Mouse (Mus musculus): ENCODE results near the gene Fyn. TPM values are rescaled to one million over a fixed set of nuclear protein-coding genes. Genes with fewer than 3 reads are reported as not detected.
A peak's percentile ranks its signal among the peaks of the same experiment; 100 is the strongest.

Fyn gene
- polyA plus RNA-seq, 1 experiment from 2014 or later = 18.0 TPM

- Histone ChIP-seq H3K27me3 (replicated peaks) (no peaks in the 10 kb centered on the region), H3K4me3 (no peak overlapping the region), H3K36me3 (no peaks in the 10 kb centered on the region), H3K4me1 (replicated peaks) (peaks cover 50% of the 10 kb centered on the region), H3K9ac (no peak overlapping the region), H3K4me2 (no peak overlapping the region), H3K27ac (ENCODE audit: poor library complexity, severe bottlenecking) (no peak overlapping the region), H3K9me3 (replicated peaks) (no peaks in the 10 kb centered on the region)
- ATAC-seq (ENCODE audit: insufficient number of reproducible peaks, low FRiP score) = no peak
- WGBS = 46% methylated on average over 18 of the region's 18 CpGs
These were observed 44.4 kb downstream of the Fyn start for GRCm38 (mm10) chr10:39412826-39413620.

GRCm38 (mm10) chr10:39414068-39414467 lies 45.4 kb downstream of the Fyn start:
- H3K36me3 ChIP-seq = no peaks in the 10 kb centered on the region
- no peaks in the 10 kb centered on the region for H3K9me3 ChIP-seq (replicated peaks)
- no peak overlapping the region for H3K4me2 ChIP-seq
- no peaks in the 10 kb centered on the region for H3K27me3 ChIP-seq (replicated peaks)
- H3K9ac ChIP-seq = no peak overlapping the region
- 100% methylated on average over 1 of the region's 1 CpGs for WGBS
- no peak overlapping the region for H3K27ac ChIP-seq (ENCODE audit: poor library complexity, severe bottlenecking)
- H3K4me1 ChIP-seq (replicated peaks) = peaks cover 54% of the 10 kb centered on the region
- no peak overlapping the region for H3K4me3 ChIP-seq
- ATAC-seq (ENCODE audit: insufficient number of reproducible peaks, low FRiP score) = no peak

GRCm38 (mm10) chr10:39415586-39415985 lies 46.9 kb downstream of the Fyn start:
- H3K4me2 ChIP-seq = no peak overlapping the region
- no peak overlapping the region for H3K27ac ChIP-seq (ENCODE audit: poor library complexity, severe bottlenecking)
- H3K9me3 ChIP-seq (replicated peaks) = no peaks in the 10 kb centered on the region
- H3K27me3 ChIP-seq (replicated peaks) = no peaks in the 10 kb centered on the region
- no peak overlapping the region for H3K4me3 ChIP-seq
- no peak for ATAC-seq (ENCODE audit: insufficient number of reproducible peaks, low FRiP score)
- H3K9ac ChIP-seq = no peak overlapping the region
- H3K4me1 ChIP-seq (replicated peaks) = peaks cover 51% of the 10 kb centered on the region
- WGBS = 47% methylated on average over 2 of the region's 2 CpGs
- no peaks in the 10 kb centered on the region for H3K36me3 ChIP-seq

- WGBS = 55% methylated on average over 5 of the region's 5 CpGs
- Histone ChIP-seq H3K9ac (no peak overlapping the region), H3K4me1 (replicated peaks) (peaks cover 49% of the 10 kb centered on the region), H3K27me3 (replicated peaks) (no peaks in the 10 kb centered on the region), H3K36me3 (no peaks in the 10 kb centered on the region), H3K4me2 (no peak overlapping the region), H3K27ac (ENCODE audit: poor library complexity, severe bottlenecking) (peak overlapping the region; percentile 2; the same call in 1 of the 2 replicates), H3K4me3 (no peak overlapping the region), H3K9me3 (replicated peaks) (no peaks in the 10 kb centered on the region)
- peak; percentile 36; the same call in 1 of the 2 replicates for ATAC-seq (ENCODE audit: insufficient number of reproducible peaks, low FRiP score)
These were observed 49.0 kb downstream of the Fyn start for GRCm38 (mm10) chr10:39417611-39418010.

- Histone ChIP-seq H3K4me1 (replicated peaks) (peaks cover 42% of the 10 kb centered on the region), H3K27ac (ENCODE audit: poor library complexity, severe bottlenecking) (peak overlapping the region; percentile 56; the same call in 1 of the 2 replicates), H3K36me3 (no peaks in the 10 kb centered on the region), H3K9me3 (replicated peaks) (no peaks in the 10 kb centered on the region), H3K4me2 (no peak overlapping the region), H3K9ac (no peak overlapping the region), H3K4me3 (no peak overlapping the region), H3K27me3 (replicated peaks) (no peaks in the 10 kb centered on the region)
- 62% methylated on average over 7 of the region's 7 CpGs for WGBS
- ATAC-seq (ENCODE audit: insufficient number of reproducible peaks, low FRiP score) = no peak
These were observed 49.7 kb downstream of the Fyn start for GRCm38 (mm10) chr10:39418395-39418794.

GRCm38 (mm10) chr10:39420842-39421617 lies 52.4 kb downstream of the Fyn start:
- Histone ChIP-seq H3K4me3 (no peak overlapping the region), H3K27ac (ENCODE audit: poor library complexity, severe bottlenecking) (no peak overlapping the region; the same call in 1 of the 2 replicates), H3K4me2 (no peak overlapping the region), H3K9ac (no peak overlapping the region), H3K4me1 (replicated peaks) (peaks cover 36% of the 10 kb centered on the region), H3K27me3 (replicated peaks) (no peaks in the 10 kb centered on the region), H3K36me3 (0 out of 2 replicates have a peak, but pooled peaks cover 6% of the 10 kb centered on the region), H3K9me3 (replicated peaks) (no peaks in the 10 kb centered on the region)
- WGBS = 70% methylated on average over 9 of the region's 9 CpGs
- no peak for ATAC-seq (ENCODE audit: insufficient number of reproducible peaks, low FRiP score)

GRCm38 (mm10) chr10:39421772-39422171 lies 53.1 kb downstream of the Fyn start:
- no peak for ATAC-seq (ENCODE audit: insufficient number of reproducible peaks, low FRiP score)
- Histone ChIP-seq H3K9ac (no peak overlapping the region), H3K4me1 (replicated peaks) (peaks cover 32% of the 10 kb centered on the region), H3K36me3 (0 out of 2 replicates have a peak, but pooled peaks cover 6% of the 10 kb centered on the region), H3K27me3 (replicated peaks) (no peaks in the 10 kb centered on the region), H3K27ac (ENCODE audit: poor library complexity, severe bottlenecking) (no peak overlapping the region), H3K4me2 (no peak overlapping the region), H3K9me3 (replicated peaks) (no peaks in the 10 kb centered on the region), H3K4me3 (no peak overlapping the region)
- WGBS = 86% methylated on average over 9 of the region's 9 CpGs

- H3K36me3 ChIP-seq = 0 out of 2 replicates have a peak, but pooled peaks cover 6% of the 10 kb centered on the region
- no peak overlapping the region for H3K4me2 ChIP-seq
- H3K9me3 ChIP-seq (replicated peaks) = no peaks in the 10 kb centered on the region
- no peak overlapping the region for H3K9ac ChIP-seq
- 88% methylated on average over 3 of the region's 3 CpGs for WGBS
- H3K27ac ChIP-seq (ENCODE audit: poor library complexity, severe bottlenecking) = no peak overlapping the region
- H3K27me3 ChIP-seq (replicated peaks) = no peaks in the 10 kb centered on the region
- peaks cover 25% of the 10 kb centered on the region for H3K4me1 ChIP-seq (replicated peaks)
- H3K4me3 ChIP-seq = no peak overlapping the region
- ATAC-seq (ENCODE audit: insufficient number of reproducible peaks, low FRiP score) = no peak
These were observed 56.0 kb downstream of the Fyn start for GRCm38 (mm10) chr10:39424643-39425042.

- H3K4me3 ChIP-seq = no peak overlapping the region
- no peaks in the 10 kb centered on the region for H3K9me3 ChIP-seq (replicated peaks)
- no peak for ATAC-seq (ENCODE audit: insufficient number of reproducible peaks, low FRiP score)
- no peak overlapping the region for H3K27ac ChIP-seq (ENCODE audit: poor library complexity, severe bottlenecking)
- H3K27me3 ChIP-seq (replicated peaks) = no peaks in the 10 kb centered on the region
- WGBS = 83% methylated on average over 3 of the region's 3 CpGs
- H3K4me1 ChIP-seq (replicated peaks) = peaks cover 17% of the 10 kb centered on the region
- H3K36me3 ChIP-seq = 0 out of 2 replicates have a peak, but pooled peaks cover 6% of the 10 kb centered on the region
- H3K4me2 ChIP-seq = no peak overlapping the region
- no peak overlapping the region for H3K9ac ChIP-seq
These were observed 57.4 kb downstream of the Fyn start for GRCm38 (mm10) chr10:39426033-39426432.

GRCm38 (mm10) chr10:39426833-39427490 lies 58.3 kb downstream of the Fyn start:
- 31% methylated on average over 5 of the region's 5 CpGs for WGBS
- no peak for ATAC-seq (ENCODE audit: insufficient number of reproducible peaks, low FRiP score)
- Histone ChIP-seq H3K36me3 (0 out of 2 replicates have a peak, but pooled peaks cover 6% of the 10 kb centered on the region), H3K27me3 (replicated peaks) (no peaks in the 10 kb centered on the region), H3K4me3 (no peak overlapping the region), H3K4me1 (replicated peaks) (peaks cover 18% of the 10 kb centered on the region), H3K9ac (0 out of 2 replicates have a peak overlapping the region, but pooled peaks have one; percentile 6), H3K4me2 (no peak overlapping the region), H3K27ac (ENCODE audit: poor library complexity, severe bottlenecking) (no peak overlapping the region), H3K9me3 (replicated peaks) (no peaks in the 10 kb centered on the region)

- Histone ChIP-seq H3K4me3 (no peak overlapping the region), H3K9ac (no peak overlapping the region), H3K36me3 (0 out of 2 replicates have a peak, but pooled peaks cover 4% of the 10 kb centered on the region), H3K9me3 (replicated peaks) (no peaks in the 10 kb centered on the region), H3K4me1 (replicated peaks) (peaks cover 41% of the 10 kb centered on the region), H3K4me2 (no peak overlapping the region), H3K27ac (ENCODE audit: poor library complexity, severe bottlenecking) (no peak overlapping the region), H3K27me3 (replicated peaks) (no peaks in the 10 kb centered on the region)
- no peak for ATAC-seq (ENCODE audit: insufficient number of reproducible peaks, low FRiP score)
- 83% methylated on average over 4 of the region's 4 CpGs for WGBS
These were observed 61.0 kb downstream of the Fyn start for GRCm38 (mm10) chr10:39429661-39430060.
